Mouse (Mus musculus): ENCODE results near the gene Ipmk. TPM values are rescaled to one million over a fixed set of nuclear protein-coding genes. Genes with fewer than 3 reads are reported as not detected.
A peak's percentile ranks its signal among the peaks of the same experiment; 100 is the strongest.

Ipmk gene
- polyA plus RNA-seq, 1 experiment from 2014 or later, result 12.0 TPM

DNA sequence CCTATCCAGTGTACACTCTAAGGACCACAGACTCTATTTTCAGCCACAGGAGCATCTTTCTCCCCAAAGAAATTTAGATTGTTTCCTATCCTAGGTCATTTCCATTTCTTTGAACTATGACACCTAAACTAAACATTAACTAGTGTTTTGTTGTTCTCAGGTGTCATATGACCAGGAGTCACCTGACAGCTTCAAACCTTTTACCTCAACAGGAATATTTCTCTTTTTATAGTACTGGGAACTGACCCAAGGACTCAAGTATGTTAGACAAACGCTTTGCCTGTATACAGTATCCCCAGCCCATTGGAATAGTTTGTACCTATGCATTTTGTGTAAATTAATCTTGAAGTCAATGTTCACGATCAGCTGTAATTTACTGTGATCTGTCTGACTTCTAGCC lies 9.8 kb upstream of the Ipmk start:
- no peaks in the 10 kb centered on the region for H3K4me1 ChIP-seq (ENCODE audit: insufficient read depth, low read depth, low read length)
- no peak overlapping the region for H3K27ac ChIP-seq (ENCODE audit: low read length)
- DNase-seq (ENCODE audit: low spot score) (no peak), ATAC-seq (no peak)
- no peaks in the 10 kb centered on the region for H3K27me3 ChIP-seq (replicated peaks; ENCODE audit: insufficient read depth, low read length)
- H3K4me2 ChIP-seq (replicated peaks; ENCODE audit: low read depth, low read length), result no peak overlapping the region
- WGBS, result 75% methylated on average over 2 of the region's 2 CpGs
- H3K9ac ChIP-seq (replicated peaks; ENCODE audit: low read depth), result no peak overlapping the region
- no peak overlapping the region for H3K4me3 ChIP-seq (ENCODE audit: low read depth, low read length)
- no peaks in the 10 kb centered on the region for H3K36me3 ChIP-seq (ENCODE audit: insufficient read depth, low read length)
- TF ChIP-seq CTCF (IDR thresholded peaks at IDR 0.05), result no peak
- TF ChIP-seq EP300 (IDR thresholded peaks at IDR 0.05), result no peak
- no peaks in the 10 kb centered on the region for H3K9me3 ChIP-seq (ENCODE audit: low read length)

DNA sequence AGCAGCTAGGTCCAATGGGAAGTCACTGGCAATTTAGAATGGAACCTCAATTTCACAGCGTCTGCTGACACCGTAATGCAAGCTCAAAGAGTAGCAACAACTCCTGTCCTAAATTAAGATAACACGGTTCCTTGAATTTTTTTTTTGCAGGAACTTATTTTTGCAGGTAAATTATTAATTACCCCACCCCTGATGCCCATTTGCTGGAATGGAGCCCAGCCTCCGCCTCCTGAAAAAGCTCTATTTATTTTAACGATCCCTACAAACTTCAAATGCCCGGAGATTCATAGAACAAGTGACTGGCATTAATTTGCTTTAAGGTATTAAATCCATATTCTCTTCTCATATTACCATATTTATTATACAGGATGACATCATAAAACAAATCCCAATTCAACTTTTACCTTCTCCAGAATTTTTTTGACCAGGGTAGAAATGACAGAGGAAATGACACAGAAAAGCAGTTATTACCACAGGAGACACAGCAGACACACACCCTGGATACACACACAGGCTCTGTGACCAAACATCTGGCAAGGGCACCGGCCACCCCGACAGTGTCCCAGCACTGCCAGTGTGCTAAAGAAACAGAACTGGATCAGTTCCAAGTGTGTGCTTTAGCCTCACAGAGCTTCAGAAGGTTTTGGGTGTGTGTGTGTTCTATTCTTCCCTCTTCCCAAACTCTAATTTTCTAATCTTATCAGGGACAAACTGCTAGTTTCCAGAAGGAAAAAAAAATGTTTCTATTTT lies 9.2 kb upstream of the Ipmk start:
- no peak for TF ChIP-seq CTCF (IDR thresholded peaks at IDR 0.05)
- TF ChIP-seq EP300 (IDR thresholded peaks at IDR 0.05), result no peak
- H3K9me3 ChIP-seq (ENCODE audit: low read length), result no peaks in the 10 kb centered on the region
- no peak overlapping the region for H3K4me2 ChIP-seq (replicated peaks; ENCODE audit: low read depth, low read length)
- no peak overlapping the region for H3K27ac ChIP-seq (ENCODE audit: low read length)
- no peak overlapping the region for H3K9ac ChIP-seq (replicated peaks; ENCODE audit: low read depth)
- no peaks in the 10 kb centered on the region for H3K27me3 ChIP-seq (replicated peaks; ENCODE audit: insufficient read depth, low read length)
- no peaks in the 10 kb centered on the region for H3K4me1 ChIP-seq (ENCODE audit: insufficient read depth, low read depth, low read length)
- DNase-seq (ENCODE audit: low spot score) (no peak), ATAC-seq (no peak)
- WGBS, result 56% methylated on average over 8 of the region's 8 CpGs
- no peaks in the 10 kb centered on the region for H3K36me3 ChIP-seq (ENCODE audit: insufficient read depth, low read length)
- H3K4me3 ChIP-seq (ENCODE audit: low read depth, low read length), result no peak overlapping the region

DNA sequence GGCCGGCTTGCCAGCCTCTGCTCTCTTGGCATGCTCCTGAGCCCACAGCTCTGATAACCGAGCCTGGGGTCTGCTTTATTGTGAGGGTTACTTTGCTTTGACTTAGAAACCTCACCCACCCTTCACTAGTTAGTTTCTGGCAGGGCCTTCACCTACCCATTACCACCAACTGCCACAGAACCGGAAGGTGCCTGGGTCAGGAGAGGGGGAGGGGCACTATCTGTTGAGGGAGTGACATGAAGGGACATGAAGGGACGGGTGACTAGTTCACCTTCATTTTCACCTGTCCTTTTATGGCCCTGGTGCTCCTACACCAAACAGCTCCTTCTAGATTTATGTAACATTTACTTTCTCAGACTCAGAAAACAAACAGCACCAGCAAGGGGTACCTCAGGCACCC lies 8.1 kb upstream of the Ipmk start:
- H3K4me2 ChIP-seq (replicated peaks; ENCODE audit: low read depth, low read length), result no peak overlapping the region
- no peaks in the 10 kb centered on the region for H3K27me3 ChIP-seq (replicated peaks; ENCODE audit: insufficient read depth, low read length)
- no peaks in the 10 kb centered on the region for H3K9me3 ChIP-seq (ENCODE audit: low read length)
- no peak overlapping the region for H3K4me3 ChIP-seq (ENCODE audit: low read depth, low read length)
- DNase-seq (ENCODE audit: low spot score) (no peak), ATAC-seq (no peak)
- no peak for TF ChIP-seq CTCF (IDR thresholded peaks at IDR 0.05)
- no peak for TF ChIP-seq EP300 (IDR thresholded peaks at IDR 0.05)
- 59% methylated on average over 4 of the region's 4 CpGs for WGBS
- no peak overlapping the region for H3K9ac ChIP-seq (replicated peaks; ENCODE audit: low read depth)
- no peak overlapping the region for H3K27ac ChIP-seq (ENCODE audit: low read length)
- H3K4me1 ChIP-seq (ENCODE audit: insufficient read depth, low read depth, low read length), result no peaks in the 10 kb centered on the region
- no peaks in the 10 kb centered on the region for H3K36me3 ChIP-seq (ENCODE audit: insufficient read depth, low read length)

DNA sequence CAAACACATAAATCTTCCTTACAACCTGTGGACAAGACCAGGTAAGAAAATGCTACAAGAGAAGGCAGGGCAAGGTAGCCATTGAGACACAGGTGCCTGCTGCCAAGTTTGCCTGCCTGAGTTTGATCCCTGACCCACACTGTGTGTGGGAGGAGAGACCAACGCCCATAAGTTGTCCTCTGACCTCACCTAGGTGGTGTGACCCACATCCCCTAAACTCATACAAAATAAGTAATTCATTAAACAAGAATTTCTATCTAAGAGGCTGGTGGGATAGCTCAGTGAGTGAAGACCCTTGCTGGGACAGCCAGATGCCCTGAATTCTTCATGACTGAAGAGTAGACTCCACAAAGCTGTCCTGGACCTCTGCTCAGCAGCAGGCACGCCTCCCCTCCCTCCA lies 7.4 kb upstream of the Ipmk start:
- Histone ChIP-seq H3K4me2 (replicated peaks; ENCODE audit: low read depth, low read length) (no peak overlapping the region), H3K27ac (ENCODE audit: low read length) (no peak overlapping the region), H3K27me3 (replicated peaks; ENCODE audit: insufficient read depth, low read length) (no peaks in the 10 kb centered on the region), H3K36me3 (ENCODE audit: insufficient read depth, low read length) (no peaks in the 10 kb centered on the region), H3K9ac (replicated peaks; ENCODE audit: low read depth) (no peak overlapping the region), H3K4me3 (ENCODE audit: low read depth, low read length) (no peak overlapping the region), H3K9me3 (ENCODE audit: low read length) (no peaks in the 10 kb centered on the region), H3K4me1 (ENCODE audit: insufficient read depth, low read depth, low read length) (0 out of 2 replicates have a peak, but pooled peaks cover 3% of the 10 kb centered on the region)
- ATAC-seq (no peak), DNase-seq (ENCODE audit: low spot score) (no peak)
- TF ChIP-seq CTCF (IDR thresholded peaks at IDR 0.05), result no peak
- TF ChIP-seq EP300 (IDR thresholded peaks at IDR 0.05), result no peak
- WGBS, result 78% methylated on average over 2 of the region's 2 CpGs

DNA sequence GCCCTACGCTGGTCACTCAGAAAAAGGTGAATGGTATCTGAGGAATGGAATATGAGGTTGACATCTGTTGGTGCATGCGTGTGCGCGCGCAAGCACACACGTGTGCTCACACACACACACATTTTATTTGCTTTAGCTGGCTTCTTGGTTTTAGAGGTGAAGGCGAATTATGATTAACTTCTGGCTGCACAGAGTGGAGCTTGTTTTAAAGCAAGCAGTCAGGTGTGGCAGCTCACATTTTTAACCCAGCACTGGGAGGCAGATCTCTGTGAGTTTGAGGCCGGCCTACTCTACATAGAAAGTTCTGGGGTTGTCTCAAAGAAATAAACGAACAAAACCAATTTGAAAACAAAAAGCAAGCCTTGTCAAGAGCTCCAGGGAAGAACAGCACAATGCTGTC lies 6.3 kb upstream of the Ipmk start:
- Histone ChIP-seq H3K4me2 (replicated peaks; ENCODE audit: low read depth, low read length) (no peak overlapping the region), H3K4me3 (ENCODE audit: low read depth, low read length) (no peak overlapping the region), H3K36me3 (ENCODE audit: insufficient read depth, low read length) (no peaks in the 10 kb centered on the region), H3K4me1 (ENCODE audit: insufficient read depth, low read depth, low read length) (0 out of 2 replicates have a peak, but pooled peaks cover 4% of the 10 kb centered on the region), H3K27ac (ENCODE audit: low read length) (no peak overlapping the region), H3K9me3 (ENCODE audit: low read length) (no peaks in the 10 kb centered on the region), H3K27me3 (replicated peaks; ENCODE audit: insufficient read depth, low read length) (no peaks in the 10 kb centered on the region), H3K9ac (replicated peaks; ENCODE audit: low read depth) (no peak overlapping the region)
- ATAC-seq (no peak), DNase-seq (ENCODE audit: low spot score) (no peak)
- no peak for TF ChIP-seq CTCF (IDR thresholded peaks at IDR 0.05)
- TF ChIP-seq EP300 (IDR thresholded peaks at IDR 0.05), result no peak
- 95% methylated on average over 9 of the region's 9 CpGs for WGBS

DNA sequence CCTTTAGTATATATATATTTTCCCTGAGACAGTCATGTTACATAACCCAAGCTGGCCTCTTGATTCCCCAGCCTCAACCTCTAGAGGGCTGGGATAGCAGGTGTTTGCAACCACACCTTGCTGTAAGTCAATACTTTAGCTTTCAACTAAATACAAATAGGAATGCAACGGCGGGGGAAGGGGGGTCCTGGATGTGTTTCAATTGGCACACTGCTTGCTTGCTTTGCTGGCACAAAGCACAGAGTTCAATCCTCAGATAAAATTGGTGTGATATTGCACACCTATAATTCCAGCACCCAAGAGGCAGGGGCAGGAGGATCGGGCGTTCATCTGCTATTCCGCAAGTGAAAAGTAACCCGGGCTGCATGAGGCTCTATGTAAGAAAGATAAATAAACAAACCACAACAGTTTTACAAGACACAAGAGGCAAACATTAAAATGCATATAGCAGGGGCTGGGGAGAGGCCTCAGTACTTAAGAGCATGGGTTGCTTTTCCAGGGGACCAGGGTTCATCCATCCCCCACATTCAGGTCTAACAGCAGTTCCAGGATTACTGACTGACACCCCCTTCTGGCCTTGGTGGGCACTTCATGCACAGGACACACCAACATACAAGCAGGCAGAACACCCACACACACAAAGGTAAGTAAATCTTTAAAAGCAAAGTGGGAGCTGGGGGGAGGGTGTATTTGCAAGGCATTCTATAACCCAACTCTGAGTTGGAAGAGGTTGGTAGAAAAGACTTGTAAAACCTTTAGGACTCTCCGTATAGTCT lies 5.3 kb upstream of the Ipmk start:
- H3K36me3 ChIP-seq (ENCODE audit: insufficient read depth, low read length), result no peaks in the 10 kb centered on the region
- no peak for ATAC-seq
- H3K4me2 ChIP-seq (replicated peaks; ENCODE audit: low read depth, low read length), result no peak overlapping the region
- H3K27me3 ChIP-seq (replicated peaks; ENCODE audit: insufficient read depth, low read length), result no peaks in the 10 kb centered on the region
- peaks cover 7% of the 10 kb centered on the region; the same call in 1 of the 2 replicates for H3K4me1 ChIP-seq (ENCODE audit: insufficient read depth, low read depth, low read length)
- no peak overlapping the region for H3K27ac ChIP-seq (ENCODE audit: low read length)
- H3K4me3 ChIP-seq (ENCODE audit: low read depth, low read length), result no peak overlapping the region
- DNase-seq (ENCODE audit: low spot score), result no peak
- H3K9me3 ChIP-seq (ENCODE audit: low read length), result no peaks in the 10 kb centered on the region
- WGBS, result 71% methylated on average over 7 of the region's 7 CpGs
- TF ChIP-seq EP300 (IDR thresholded peaks at IDR 0.05), result no peak
- TF ChIP-seq CTCF (IDR thresholded peaks at IDR 0.05), result peak; percentile 56
- no peak overlapping the region for H3K9ac ChIP-seq (replicated peaks; ENCODE audit: low read depth)
